Mouse (Mus musculus) lung, embryonic 14.5 days (tissue): Measurements from ENCODE around the gene Entpd1. TPM values are rescaled to one million over a fixed set of nuclear protein-coding genes. Genes with fewer than 3 reads are reported as not detected.
A peak's percentile ranks its signal among the peaks of the same experiment; 100 is the strongest.

ENCODE experiments used
- ATAC-seq: fragments of 200-750 bp; cut with Nextera tagmentation; 2 replicates; pipeline ENCODE4 v1.8.0; 2017; ENCODE audit warnings: mild to moderate bottlenecking, moderate TSS enrichment, moderate library complexity; ENCODE audit not compliant: insufficient read depth
- DNase-seq: peaks from one replicate; pipeline ENCODE4 v3.0.0-alpha.2; 2015
- H3K27ac ChIP-seq: fragments of 300-500 bp; sonication (generic); 2 replicates; pipeline ENCODE4 v1.5.1; 2014; ENCODE audit warnings: low read depth, mild to moderate bottlenecking, moderate library complexity
- H3K27me3 ChIP-seq: fragments of 300-500 bp; sonication (generic); 2 replicates; pipeline ENCODE4 v1.6.1; 2014; ENCODE audit warnings: low read length, control low read depth; ENCODE audit not compliant: insufficient read depth
- H3K36me3 ChIP-seq: fragments of 300-500 bp; sonication (generic); 2 replicates; pipeline ENCODE4 v1.6.1; 2014; ENCODE audit warnings: control low read depth; ENCODE audit not compliant: insufficient read depth
- H3K4me1 ChIP-seq: fragments of 300-500 bp; sonication (generic); 2 replicates; pipeline ENCODE4 v1.6.1; 2014; ENCODE audit warnings: antibody characterized with exemption, control low read depth; ENCODE audit not compliant: insufficient read depth
- H3K4me2 ChIP-seq: fragments of 300-500 bp; sonication (generic); 2 replicates; pipeline ENCODE4 v1.6.1; 2014; ENCODE audit warnings: mild to moderate bottlenecking
- H3K4me3 ChIP-seq: fragments of 300-500 bp; sonication (generic); 2 replicates; pipeline ENCODE4 v1.5.1; 2014; ENCODE audit warnings: low read depth, low read length
- H3K9ac ChIP-seq: fragments of 300-500 bp; sonication (generic); 2 replicates; pipeline ENCODE4 v1.6.1; 2014
- H3K9me3 ChIP-seq: fragments of 300-500 bp; sonication (generic); 2 replicates; pipeline ENCODE4 v1.6.1; 2016; ENCODE audit warnings: low read depth, low read length, control low read depth
- CTCF ChIP-seq: IDR thresholded peaks from 2 replicates; pipeline ENCODE4 v1.5.1; 2016; ENCODE audit warnings: antibody characterized with exemption, low read depth
- WGBS: fragments of 180-500 bp; shearing (Covaris S2); extraction: QIAGEN DNeasy Blood & Tissue Kit; methylation state at CpG from one replicate; pipeline ENCODE4 v1.1.7; 2014; 5-methylcytosine and 5-hydroxymethylcytosine counted together
- polyA plus RNA-seq: library from polyadenylated mRNA; unstranded; fragments of >200 nt; fragmentation: Nextera tagmentation; extraction: Ambion mirVana; gene quantifications from 2 replicates; pipeline ENCODE4 v1.2.1, GENCODE M21; 2014

The Entpd1 gene
- polyA plus RNA-seq, 1 experiment from 2014 or later = 12.7 TPM

DNA sequence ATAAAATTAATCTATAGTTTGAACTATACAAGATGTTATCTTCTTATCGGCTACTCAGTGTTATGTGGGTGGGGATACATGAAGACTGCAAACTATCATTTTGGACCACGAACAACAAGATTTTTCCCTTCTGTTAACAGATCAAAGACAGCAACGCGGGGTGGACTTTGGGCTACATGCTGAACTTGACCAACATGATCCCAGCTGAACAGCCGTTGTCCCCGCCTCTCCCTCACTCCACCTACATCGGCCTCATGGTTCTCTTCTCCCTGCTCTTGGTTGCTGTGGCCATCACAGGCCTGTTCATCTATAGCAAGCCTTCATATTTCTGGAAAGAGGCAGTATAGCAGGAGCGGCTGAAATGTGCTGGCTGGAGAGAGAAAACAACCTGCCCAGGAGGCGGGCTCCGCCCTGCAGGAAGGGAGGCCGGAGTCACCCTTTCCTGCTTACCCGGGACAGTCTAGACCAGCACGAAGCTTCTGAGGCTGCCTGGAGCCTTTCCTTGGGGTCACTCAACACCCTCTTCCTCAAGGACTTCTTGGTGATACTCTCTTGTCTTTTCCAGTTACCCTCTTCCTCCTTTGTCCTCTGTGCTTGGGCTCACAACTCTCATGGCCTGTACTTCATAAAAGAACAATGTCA lies 126.6 kb downstream of the Entpd1 start:
- DNase-seq (no peak), ATAC-seq (no peak)
- 71% methylated on average over 13 of the region's 13 CpGs for WGBS
- H3K4me1 ChIP-seq = no peaks in the 10 kb centered on the region; the same call in 1 of the 2 replicates
- H3K27ac ChIP-seq = no peak overlapping the region
- no peaks in the 10 kb centered on the region for H3K27me3 ChIP-seq
- no peaks in the 10 kb centered on the region for H3K9me3 ChIP-seq
- H3K9ac ChIP-seq = no peak overlapping the region
- no peak overlapping the region for H3K4me3 ChIP-seq
- H3K36me3 ChIP-seq = no peaks in the 10 kb centered on the region
- TF ChIP-seq CTCF = no peak
- H3K4me2 ChIP-seq = no peak overlapping the region

DNA sequence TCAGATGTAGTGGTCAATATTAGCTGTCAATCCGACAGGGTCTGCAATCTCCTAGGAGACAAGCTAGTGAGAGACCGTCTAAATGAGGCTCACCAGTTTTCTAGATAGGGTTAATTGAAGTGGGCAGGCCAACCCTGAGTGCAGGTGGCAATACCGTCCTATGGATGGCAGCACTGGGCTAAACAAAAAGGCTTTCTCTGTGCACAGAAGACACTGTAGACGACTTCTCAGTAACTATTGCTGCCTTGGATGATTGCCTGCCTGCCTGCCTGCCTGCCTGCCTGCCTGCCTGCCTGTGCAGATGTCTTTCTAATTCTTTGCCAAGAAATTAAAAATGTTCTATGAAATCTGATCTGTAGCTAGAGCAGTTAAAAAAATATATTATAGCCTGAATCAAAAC lies 134.4 kb downstream of the Entpd1 start:
- ATAC-seq = no peak
- H3K4me1 ChIP-seq = no peaks in the 10 kb centered on the region

DNA sequence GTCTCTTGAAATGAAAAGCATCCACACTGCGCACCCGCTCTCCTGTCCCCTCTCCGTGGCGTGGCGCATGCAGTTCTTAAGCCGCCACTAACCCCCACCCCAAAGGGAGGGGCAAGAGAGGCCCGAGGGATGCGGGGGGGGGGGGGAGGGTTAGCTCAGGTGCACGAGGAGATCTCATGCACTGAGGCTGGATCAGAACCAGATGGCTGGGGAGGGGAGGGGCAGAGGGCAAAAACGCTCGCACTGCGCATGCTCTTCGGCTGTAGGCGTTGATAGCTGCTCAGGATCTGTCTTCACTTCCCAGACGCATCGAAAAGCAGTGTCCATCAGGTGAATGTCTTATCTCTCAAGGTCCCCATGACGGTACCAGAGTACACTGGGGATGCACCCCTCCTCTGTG lies 136.4 kb downstream of the Entpd1 start, which contains the start of gene Cc2d2b:
TSS of gene Cc2d2b (plus strand) at position 195 of the 400 bp plus-strand sequence.
- no peak within 1 kb of the TSS for H3K9ac ChIP-seq
- no peaks in the 10 kb centered on the region for H3K9me3 ChIP-seq
- H3K27ac ChIP-seq = no peak within 1 kb of the TSS
- no peak for TF ChIP-seq CTCF
- H3K36me3 ChIP-seq = no peaks in the 10 kb centered on the region
- no peaks in the 10 kb centered on the region for H3K4me1 ChIP-seq
- no peaks in the 10 kb centered on the region for H3K27me3 ChIP-seq
- no peak for ATAC-seq
- WGBS = 57% methylated on average over 17 of the region's 17 CpGs
- no peak for DNase-seq
- H3K4me2 ChIP-seq = no peak within 1 kb of the TSS
- H3K4me3 ChIP-seq = no peak within 1 kb of the TSS

More for the DNA sequence above, 134.4 kb downstream of the Entpd1 start:
- Histone ChIP-seq H3K4me3 (no peak overlapping the region), H3K27me3 (no peaks in the 10 kb centered on the region), H3K27ac (no peak overlapping the region), H3K4me2 (no peak overlapping the region), H3K36me3 (no peaks in the 10 kb centered on the region), H3K9ac (no peak overlapping the region), H3K9me3 (no peaks in the 10 kb centered on the region)
- TF ChIP-seq CTCF = peak; percentile 19; the same call in 1 of the 2 replicates
- DNase-seq = peak; percentile 51
- 40% methylated on average over 4 of the region's 4 CpGs for WGBS

DNA sequence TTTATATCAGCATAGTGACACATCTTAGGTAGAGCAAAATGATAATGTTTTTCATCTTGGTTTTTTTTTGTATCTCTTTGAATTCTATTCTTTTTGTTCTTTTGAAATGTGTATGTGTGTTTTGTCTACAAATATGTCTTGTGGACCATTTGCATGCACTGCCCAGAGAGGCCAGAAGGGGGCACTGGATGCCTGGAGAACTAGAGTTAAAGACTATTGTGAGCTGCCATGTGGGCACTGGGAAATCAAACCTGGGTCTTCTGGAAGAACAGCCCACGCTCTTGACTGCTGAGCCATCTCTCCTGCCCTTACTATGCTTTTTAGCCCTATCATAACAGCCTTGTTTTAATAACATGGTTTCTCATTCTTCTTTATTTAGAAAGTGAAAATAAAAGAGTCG lies 142.1 kb downstream of the Entpd1 start:
- H3K4me3 ChIP-seq = no peak overlapping the region
- no peaks in the 10 kb centered on the region for H3K27me3 ChIP-seq
- peak; percentile 65 for TF ChIP-seq CTCF
- ATAC-seq = no peak
- H3K9ac ChIP-seq = no peak overlapping the region
- no peak overlapping the region for H3K27ac ChIP-seq
- H3K36me3 ChIP-seq = no peaks in the 10 kb centered on the region
- peak; percentile 65 for DNase-seq
- H3K4me2 ChIP-seq = no peak overlapping the region
- H3K9me3 ChIP-seq = no peaks in the 10 kb centered on the region
- 81% methylated on average over 2 of the region's 2 CpGs for WGBS
- no peaks in the 10 kb centered on the region for H3K4me1 ChIP-seq

DNA sequence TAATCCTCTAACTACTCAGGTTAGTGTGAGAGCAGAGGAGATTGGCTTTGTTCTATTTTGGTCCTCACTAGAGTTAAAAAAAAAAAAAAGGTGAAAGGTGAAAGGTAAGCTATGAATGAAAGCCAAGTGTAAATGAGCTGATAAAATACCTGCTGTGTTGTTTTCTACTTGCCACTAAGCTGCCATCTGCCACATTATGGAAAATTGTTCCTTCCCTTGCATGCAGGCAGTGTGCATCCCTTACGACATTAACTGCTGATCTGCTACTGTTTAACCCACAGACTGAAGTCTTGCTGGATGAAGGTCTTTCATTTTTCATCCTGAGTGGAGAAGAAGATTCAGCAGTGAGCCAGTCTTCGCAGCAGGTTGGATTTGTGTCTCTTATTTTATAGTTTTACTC lies 147.9 kb downstream of the Entpd1 start:
- ATAC-seq (no peak), DNase-seq (no peak)
- H3K9me3 ChIP-seq = no peaks in the 10 kb centered on the region
- no peaks in the 10 kb centered on the region for H3K36me3 ChIP-seq
- H3K4me3 ChIP-seq = no peak overlapping the region
- WGBS = 74% methylated on average over 2 of the region's 2 CpGs
- H3K9ac ChIP-seq = no peak overlapping the region
- H3K4me1 ChIP-seq = peaks cover 5% of the 10 kb centered on the region
- no peak overlapping the region for H3K4me2 ChIP-seq
- H3K27ac ChIP-seq = no peak overlapping the region
- no peaks in the 10 kb centered on the region for H3K27me3 ChIP-seq
- no peak for TF ChIP-seq CTCF

DNA sequence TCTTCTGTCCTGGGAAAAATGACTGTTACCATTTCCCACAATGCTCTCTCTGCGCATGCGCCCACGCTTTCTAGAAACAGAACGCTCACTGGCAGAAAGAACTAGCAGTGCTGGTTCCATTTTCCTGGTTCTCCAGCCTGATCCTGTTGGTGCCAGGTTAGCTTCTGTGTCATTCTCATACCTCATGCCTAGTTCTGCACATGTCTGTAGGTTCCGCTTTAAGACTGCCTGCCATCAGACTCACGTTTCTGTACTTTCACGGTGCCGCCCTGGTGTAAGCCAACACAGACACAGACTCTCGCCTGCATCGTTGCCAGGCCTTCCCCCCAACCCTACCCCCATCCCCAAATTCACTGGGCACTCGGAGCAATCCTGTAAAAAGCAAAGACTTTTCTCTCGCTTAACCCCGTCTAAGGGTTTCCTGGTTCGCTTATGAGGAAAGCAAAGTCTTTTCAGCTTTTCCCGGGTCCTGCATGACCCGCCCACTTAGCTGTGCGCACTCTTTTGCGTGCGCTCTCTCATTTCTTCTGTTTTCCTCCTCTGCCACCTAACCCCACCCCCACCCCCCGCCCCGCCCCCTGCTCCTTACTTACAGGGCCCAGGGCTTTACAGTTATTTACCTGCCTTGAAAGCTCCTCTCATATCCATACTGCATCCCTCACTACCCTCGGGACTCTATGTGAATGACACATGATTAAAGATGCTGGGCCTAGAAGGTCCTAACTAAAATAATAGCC lies 150.0 kb downstream of the Entpd1 start:
- Histone ChIP-seq H3K9ac (peak overlapping the region; percentile 35), H3K4me3 (peak overlapping the region; percentile 17), H3K36me3 (no peaks in the 10 kb centered on the region), H3K4me2 (peak overlapping the region; percentile 55), H3K27ac (no peak overlapping the region), H3K9me3 (no peaks in the 10 kb centered on the region), H3K4me1 (peaks cover 5% of the 10 kb centered on the region), H3K27me3 (no peaks in the 10 kb centered on the region)
- peak; percentile 54; the same call in 1 of the 2 replicates for ATAC-seq
- DNase-seq = peak; percentile 60
- TF ChIP-seq CTCF = no peak
- WGBS = 31% methylated on average over 22 of the region's 22 CpGs

DNA sequence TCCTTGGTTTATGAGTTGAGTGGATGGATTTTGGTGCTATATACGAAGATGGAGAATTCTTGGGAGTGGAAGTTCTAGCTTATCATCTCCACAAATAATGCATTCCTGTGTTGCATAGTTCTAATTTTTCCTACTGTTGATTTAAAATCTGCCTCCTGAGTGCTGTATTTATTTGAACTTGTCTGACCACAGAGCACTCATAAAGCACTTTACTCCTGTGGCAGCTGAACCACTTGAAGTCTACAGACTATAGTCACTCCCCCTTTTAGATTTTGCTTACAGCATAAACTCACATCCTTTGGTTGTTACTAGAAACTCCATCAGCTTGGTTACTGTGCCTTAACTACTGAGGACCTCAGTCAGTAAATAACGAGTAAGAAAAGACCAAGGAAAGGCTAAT lies 155.0 kb downstream of the Entpd1 start:
- ATAC-seq (no peak), DNase-seq (peak; percentile 24)
- Histone ChIP-seq H3K36me3 (no peaks in the 10 kb centered on the region), H3K27ac (no peak overlapping the region), H3K4me1 (no peaks in the 10 kb centered on the region), H3K27me3 (no peaks in the 10 kb centered on the region), H3K9ac (no peak overlapping the region), H3K4me2 (no peak overlapping the region), H3K4me3 (no peak overlapping the region), H3K9me3 (no peaks in the 10 kb centered on the region)
- WGBS = 62% methylated on average over 2 of the region's 2 CpGs
- TF ChIP-seq CTCF = no peak
